ENCODE assay signal across 31 mouse cellular contexts in the genomic region with DNA sequence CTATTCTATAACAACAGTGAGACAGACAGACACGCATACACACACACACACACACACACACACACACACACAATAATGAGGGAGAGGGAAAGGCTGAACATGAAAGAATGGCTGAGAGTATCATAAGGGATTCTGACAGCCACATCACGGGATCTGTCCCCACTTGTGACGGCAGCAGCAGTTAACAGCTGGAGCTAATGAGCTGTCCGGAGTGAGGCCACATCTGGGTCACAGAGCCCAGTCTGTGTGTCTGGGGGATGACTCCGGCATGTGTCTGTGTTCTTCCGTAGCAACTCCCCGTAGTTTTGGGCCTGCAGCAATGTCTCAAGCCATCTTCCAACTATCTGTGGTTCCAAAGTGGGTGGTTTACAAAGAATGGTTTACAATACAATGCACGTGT. TPM values are rescaled to one million over a fixed set of nuclear protein-coding genes. Genes with fewer than 3 reads are reported as not detected.
DNase-seq lines count a peak whose midpoint lies in the region; ATAC-seq and TF ChIP-seq lines count a peak whose summit lies in the region.
"Had no signal": no experiment of that assay in that cellular context is flagged by ENCODE, and none has a peak within 500 bp of the region (broad histone marks: within the 10 kb centered on the region; RNA-seq: fewer than 3 reads in every experiment).

No protein-coding gene starts in this region.

- WGBS in kidney, adult 2 months: 71% methylated on average over 8 of the region's 8 CpGs
- 44% methylated on average over 8 of the region's 8 CpGs for WGBS in kidney, embryonic 15.5 days
- 49% methylated on average over 8 of the region's 8 CpGs for WGBS in lung, embryonic 15.5 days

- no peak for DNase-seq in kidney, adult 2 months
- DNase-seq in kidney, postnatal 10 days: peak; percentile 28
- DNase-seq in kidney, adult 18-20 months: no peak
- no peak for DNase-seq in lung, adult 18-20 months
- DNase-seq in lung, postnatal 10 days: peak; percentile 33
- DNase-seq in lung, postnatal 25 days (ENCODE audit: low spot score): no peak
- DNase-seq: adrenal gland, adult 8-10 months; adrenal gland, postnatal 25 days; cerebellum, adult 11-12 months; cerebellum, adult 8-10 months; cerebellum, postnatal 10 days; cerebellum, postnatal 36 days; embryo, embryonic 11 days; gastrocnemius, postnatal 25 days; heart, adult 18-20 months; heart, postnatal 10 days; heart, postnatal 36 days had no signal

- TF ChIP-seq CTCF in kidney, adult 2 months (conservative IDR thresholded peaks at IDR 0.05; ENCODE audit: insufficient read depth, insufficient read length, low read depth, low read length): no peak

- H3K36me3 ChIP-seq in kidney, adult 2 months (ENCODE audit: control insufficient read depth, insufficient read depth, low read length): no peaks in the 10 kb centered on the region
- no peaks in the 10 kb centered on the region for H3K36me3 ChIP-seq in kidney, embryonic 15.5 days
- H3K36me3 ChIP-seq in lung, embryonic 15.5 days: no peaks in the 10 kb centered on the region
- H3K36me3 ChIP-seq: embryonic facial prominence, embryonic 10.5 days; embryonic facial prominence, embryonic 13.5 days; forebrain, embryonic 12.5 days; forebrain, embryonic 15.5 days; heart, embryonic 12.5 days; heart, embryonic 15.5 days; hindbrain, embryonic 10.5 days had no signal

- ATAC-seq in kidney, embryonic 15.5 days (replicated peaks; ENCODE audit: low FRiP score): no peak
- ATAC-seq in lung, embryonic 15.5 days (ENCODE audit: borderline replicate concordance, extremely low read depth, low FRiP score, low TSS enrichment): peak; percentile 80; the same call in 1 of the 2 replicates
- ATAC-seq: activated CD4-positive, CD25-positive, alpha-beta regulatory T cell, adult 4 months; forebrain, embryonic 15.5 days had no signal

- no peak overlapping the region for H3K9ac ChIP-seq in kidney, embryonic 15.5 days
- H3K9ac ChIP-seq in lung, embryonic 15.5 days: no peak overlapping the region
- H3K9ac ChIP-seq: embryonic facial prominence, embryonic 13.5 days; forebrain, embryonic 12.5 days; forebrain, embryonic 15.5 days; heart, embryonic 12.5 days; heart, embryonic 15.5 days had no signal

- H3K27ac ChIP-seq in kidney, adult 2 months (ENCODE audit: insufficient read depth, low read depth, low read length): peak overlapping the region; percentile 26; the same call in 1 of the 2 replicates
- no peak overlapping the region for H3K27ac ChIP-seq in kidney, embryonic 15.5 days
- no peak overlapping the region for H3K27ac ChIP-seq in lung, embryonic 15.5 days
- H3K27ac ChIP-seq: embryonic facial prominence, embryonic 10.5 days; embryonic facial prominence, embryonic 13.5 days; forebrain, embryonic 12.5 days; forebrain, embryonic 15.5 days; heart, embryonic 15.5 days; hindbrain, embryonic 10.5 days had no signal

- no peak overlapping the region for H3K4me2 ChIP-seq in kidney, embryonic 15.5 days
- H3K4me2 ChIP-seq in lung, embryonic 15.5 days: no peak overlapping the region
- H3K4me2 ChIP-seq: embryonic facial prominence, embryonic 13.5 days; forebrain, embryonic 12.5 days; forebrain, embryonic 15.5 days; heart, embryonic 12.5 days; heart, embryonic 15.5 days had no signal

- no peaks in the 10 kb centered on the region for H3K27me3 ChIP-seq in kidney, adult 2 months (replicated peaks; ENCODE audit: control insufficient read depth, insufficient read depth, low read length)
- H3K27me3 ChIP-seq in kidney, embryonic 15.5 days: no peaks in the 10 kb centered on the region
- H3K27me3 ChIP-seq in lung, embryonic 15.5 days: no peaks in the 10 kb centered on the region
- H3K27me3 ChIP-seq: forebrain, embryonic 12.5 days; forebrain, embryonic 15.5 days had no signal

- TF ChIP-seq POLR2A in kidney, adult 2 months (IDR thresholded peaks at IDR 0.05; ENCODE audit: low read depth, low read length): no peak

- no peak overlapping the region for H3K4me3 ChIP-seq in kidney, adult 2 months (ENCODE audit: insufficient read depth, low read depth, low read length)
- no peak overlapping the region for H3K4me3 ChIP-seq in kidney, embryonic 15.5 days (replicated peaks)
- no peak overlapping the region for H3K4me3 ChIP-seq in lung, embryonic 15.5 days
- H3K4me3 ChIP-seq: embryonic facial prominence, embryonic 10.5 days; embryonic facial prominence, embryonic 13.5 days; erythroblast, embryonic 14.5 days; forebrain, embryonic 12.5 days; forebrain, embryonic 15.5 days; heart, embryonic 12.5 days; heart, embryonic 15.5 days; hindbrain, embryonic 10.5 days had no signal

- H3K9me3 ChIP-seq in kidney, embryonic 15.5 days (replicated peaks): no peaks in the 10 kb centered on the region
- H3K9me3 ChIP-seq in lung, embryonic 15.5 days: no peaks in the 10 kb centered on the region
- H3K9me3 ChIP-seq: embryonic facial prominence, embryonic 10.5 days; embryonic facial prominence, embryonic 13.5 days; forebrain, embryonic 12.5 days; forebrain, embryonic 15.5 days; heart, embryonic 12.5 days; heart, embryonic 15.5 days; hindbrain, embryonic 10.5 days had no signal

- H3K4me1 ChIP-seq in kidney, adult 2 months (ENCODE audit: control insufficient read depth, insufficient read depth, low read length): no peaks in the 10 kb centered on the region; the same call in 1 of the 2 replicates
- H3K4me1 ChIP-seq in kidney, embryonic 15.5 days: peaks cover 8% of the 10 kb centered on the region
- H3K4me1 ChIP-seq in lung, embryonic 15.5 days: peaks cover 4% of the 10 kb centered on the region; the same call in 1 of the 2 replicates
- H3K4me1 ChIP-seq: embryonic facial prominence, embryonic 13.5 days; forebrain, embryonic 12.5 days; forebrain, embryonic 15.5 days had no signal

RNA-seq across cellular contexts. Expression of gene Sycn, which starts 8.7 kb away (rescaled TPM):
- polyA plus RNA-seq in kidney, adult 2 months (2012; rRNA removed): 12.4 and 13.3 TPM in 2 replicates
- polyA plus RNA-seq in kidney, embryonic 15.5 days (2015; fragmentation: Nextera tagmentation; extraction: Ambion mirVana): not detected in 2 replicates
- polyA plus RNA-seq in lung, embryonic 15.5 days (2015; fragmentation: Nextera tagmentation; extraction: Ambion mirVana): 0.53 TPM in 1 of 2 replicates, not detected in the other
- polyA plus RNA-seq: activated CD4-positive, CD25-positive, alpha-beta regulatory T cell, adult 4 months; brain, embryonic 14.5 days; cortical plate, adult 2 months; embryonic facial prominence, embryonic 10.5 days; embryonic facial prominence, embryonic 13.5 days; erythroblast, embryonic 14.5 days; forebrain, embryonic 12.5 days; forebrain, embryonic 15.5 days; heart, embryonic 12.5 days; heart, embryonic 15.5 days; hindbrain, embryonic 10.5 days had no signal

RNA-seq across cellular contexts. Expression of gene Ifnl3, which starts 9.4 kb away (rescaled TPM):
- not detected in 2 replicates for polyA plus RNA-seq in kidney, adult 2 months (2012; rRNA removed)
- polyA plus RNA-seq in kidney, embryonic 15.5 days (2015; fragmentation: Nextera tagmentation; extraction: Ambion mirVana): not detected in 2 replicates
- not detected in 2 replicates for polyA plus RNA-seq in lung, embryonic 15.5 days (2015; fragmentation: Nextera tagmentation; extraction: Ambion mirVana)
- polyA plus RNA-seq: activated CD4-positive, CD25-positive, alpha-beta regulatory T cell, adult 4 months; brain, embryonic 14.5 days; cortical plate, adult 2 months; embryonic facial prominence, embryonic 10.5 days; embryonic facial prominence, embryonic 13.5 days; erythroblast, embryonic 14.5 days; forebrain, embryonic 12.5 days; forebrain, embryonic 15.5 days; gonadal fat pad, adult 2 months; heart, embryonic 12.5 days; heart, embryonic 15.5 days; hindbrain, embryonic 10.5 days had no signal

RNA-seq across cellular contexts. Expression of gene Nccrp1, which starts 15.0 kb away (rescaled TPM):
- 57.2 and 85.4 TPM in 2 replicates for polyA plus RNA-seq in kidney, adult 2 months (2012; rRNA removed)
- polyA plus RNA-seq in kidney, embryonic 15.5 days (2015; fragmentation: Nextera tagmentation; extraction: Ambion mirVana): 0.14 TPM in 1 of 2 replicates, not detected in the other
- not detected in 2 replicates for polyA plus RNA-seq in lung, embryonic 15.5 days (2015; fragmentation: Nextera tagmentation; extraction: Ambion mirVana)
- polyA plus RNA-seq: activated CD4-positive, CD25-positive, alpha-beta regulatory T cell, adult 4 months; embryonic facial prominence, embryonic 10.5 days; forebrain, embryonic 12.5 days; forebrain, embryonic 15.5 days; heart, embryonic 12.5 days; heart, embryonic 15.5 days; hindbrain, embryonic 10.5 days had no signal

RNA-seq across cellular contexts. Expression of gene Ifnl2, which starts 21.8 kb away (rescaled TPM):
- polyA plus RNA-seq in kidney, adult 2 months (2012; rRNA removed): not detected in 2 replicates
- not detected in 2 replicates for polyA plus RNA-seq in kidney, embryonic 15.5 days (2015; fragmentation: Nextera tagmentation; extraction: Ambion mirVana)
- not detected in 2 replicates for polyA plus RNA-seq in lung, embryonic 15.5 days (2015; fragmentation: Nextera tagmentation; extraction: Ambion mirVana)
- polyA plus RNA-seq: activated CD4-positive, CD25-positive, alpha-beta regulatory T cell, adult 4 months; brain, embryonic 14.5 days; cortical plate, adult 2 months; embryonic facial prominence, embryonic 10.5 days; embryonic facial prominence, embryonic 13.5 days; erythroblast, embryonic 14.5 days; forebrain, embryonic 12.5 days; forebrain, embryonic 15.5 days; gonadal fat pad, adult 2 months; heart, embryonic 12.5 days; heart, embryonic 15.5 days; hindbrain, embryonic 10.5 days had no signal

Comparison
In these comparisons a context has a peak if more than half of its experiments do, and no peak if none do; other contexts are left out.
1. DNase-seq: peak in kidney, postnatal 10 days (single experiment) and lung, postnatal 10 days (single experiment); none in kidney, adult 2 months (single experiment), kidney, adult 18-20 months (single experiment), lung, adult 18-20 months (0 of 2) and lung, postnatal 25 days (single experiment).
2. RNA of gene Nccrp1, which starts 15.0 kb away (polyA plus RNA-seq): 57.2 to 85.4 TPM in kidney, adult 2 months; 0.14 TPM in kidney, embryonic 15.5 days and not detected in lung, embryonic 15.5 days; every median in the first group is over 10 times any median in the second.